ENCODE assay signal across 8 mouse cellular contexts in genomic region chr3:122293954-122294850, GRCm38 (mm10). TPM values are rescaled to one million over a fixed set of nuclear protein-coding genes. Genes with fewer than 3 reads are reported as not detected.
DNase-seq lines count a peak whose midpoint lies in the region; ATAC-seq lines count a peak whose summit lies in the region.

Gene Bcar3, plus strand, starts transcription at chr3:122294136.

- no peaks in the 10 kb centered on the region for H3K9me3 ChIP-seq in hindbrain, embryonic 15.5 days

- ATAC-seq in hindbrain, embryonic 15.5 days (ENCODE audit: low FRiP score, low read depth) = peak; percentile 92

- peak within 1 kb of the TSS; percentile 84 for H3K4me2 ChIP-seq in hindbrain, embryonic 15.5 days

- H3K9ac ChIP-seq in hindbrain, embryonic 15.5 days = peak within 1 kb of the TSS; percentile 89

- H3K4me1 ChIP-seq in hindbrain, embryonic 15.5 days (replicated peaks) = peaks cover 39% of the 10 kb centered on the region

- H3K36me3 ChIP-seq in hindbrain, embryonic 15.5 days = no peaks in the 10 kb centered on the region

- DNase-seq in T-cell, adult 2 months (ENCODE audit: low spot score) = peak; percentile 89
- peak; percentile 94 to 95 for DNase-seq in cerebellum, postnatal 14 days
- DNase-seq in gastrocnemius, adult 18-20 months (ENCODE audit: low spot score) = peak; percentile 90
- DNase-seq in layer of hippocampus, postnatal 36 days = peak; percentile 92 to 93
- DNase-seq in lung, postnatal 25 days (ENCODE audit: low spot score) = peak; percentile 94
- DNase-seq in retina, embryonic 14.5 days (ENCODE audit: low spot score) = peak; percentile 98
- peak; percentile 81 to 86 for DNase-seq in thymus, postnatal 36 days

- peak within 1 kb of the TSS; percentile 84 for H3K4me3 ChIP-seq in hindbrain, embryonic 15.5 days

- peak within 1 kb of the TSS; percentile 99 for H3K27ac ChIP-seq in hindbrain, embryonic 15.5 days (replicated peaks)

- WGBS in hindbrain, embryonic 15.5 days = 2% methylated on average over 37 of the region's 37 CpGs

- no peaks in the 10 kb centered on the region for H3K27me3 ChIP-seq in hindbrain, embryonic 15.5 days

RNA-seq across cellular contexts. Expression of gene Bcar3, which starts in this region (rescaled TPM):
- 1 to 10 TPM; 3.0 to 8.3 TPM for total RNA-seq in gastrocnemius, adult 18-20 months (2021)
- polyA plus RNA-seq in hindbrain, embryonic 15.5 days (2015; fragmentation: Nextera tagmentation; extraction: Ambion mirVana) = 5.9 and 6.3 TPM in 2 replicates
- 1 to 10 TPM; 8.0 to 9.1 TPM for total RNA-seq in layer of hippocampus, postnatal 36 days (2021)

Comparison
In these comparisons a context has a peak if more than half of its experiments do, and no peak if none do; other contexts are left out.
1. Peak in every context shown above with its lines: DNase-seq, ATAC-seq, H3K4me3 ChIP-seq and H3K27ac ChIP-seq.